Mouse (Mus musculus) CH12.LX (cell line): Measurements from ENCODE around the gene Asphd2. TPM values are rescaled to one million over a fixed set of nuclear protein-coding genes. Genes with fewer than 3 reads are reported as not detected.

Source experiments
- DNase-seq: peaks from one replicate; pipeline ENCODE4 v3.0.0-alpha.2; 2013; ENCODE audit errors: extremely low read depth
- H3K27ac ChIP-seq: 2 replicates; pipeline ENCODE4 v1.5.1; 2012; ENCODE audit warnings: low read depth, mild to moderate bottlenecking, control low read depth, moderate library complexity; ENCODE audit not compliant: insufficient read depth
- H3K27me3 ChIP-seq: replicated peaks from 2 replicates; pipeline ENCODE3; 2012; ENCODE audit warnings: inconsistent platforms
- H3K36me3 ChIP-seq, 2 experiments: replicated peaks in 1 of 2; 2 replicates each; pipeline versions ENCODE3 to v1.6.1; 2012; ENCODE audit warnings: inconsistent platforms in 1 of 2, low read length in 1 of 2, mild to moderate bottlenecking in 1 of 2, mixed read lengths in 1 of 2, moderate library complexity in 1 of 2; ENCODE audit not compliant: control insufficient read depth in 1 of 2, insufficient read depth in 1 of 2
- H3K4me1 ChIP-seq, 2 experiments: 2 replicates each; pipeline ENCODE4 v1.6.1; 2012; ENCODE audit warnings: inconsistent platforms in 1 of 2, moderate library complexity in 1 of 2; ENCODE audit not compliant: insufficient read depth in 2 of 2, control insufficient read depth in 1 of 2
- H3K4me2 ChIP-seq: 2 replicates; pipeline ENCODE4 v1.6.1; 2012; ENCODE audit warnings: low read depth, mild to moderate bottlenecking, control low read depth; ENCODE audit not compliant: poor library complexity, insufficient read depth, severe bottlenecking
- H3K4me3 ChIP-seq, 3 experiments: fragments of 150-350 bp in 1 of 3; sonication (generic) in 1 of 3; replicated peaks in 1 of 3; 2 replicates each; pipeline versions ENCODE3 to v1.5.1; 2011 to 2012; ENCODE audit warnings: low read depth in 2 of 3, low read length in 2 of 3, mild to moderate bottlenecking in 2 of 3, moderate library complexity in 2 of 3, control low read depth in 1 of 3, improper control_type of control experiment in 1 of 3, inconsistent platforms in 1 of 3, mixed read lengths in 1 of 3; ENCODE audit not compliant: poor library complexity in 1 of 3
- H3K79me2 ChIP-seq: replicated peaks from 2 replicates; pipeline ENCODE4 v1.6.1; 2012; ENCODE audit warnings: mild to moderate bottlenecking, moderate library complexity; ENCODE audit not compliant: control insufficient read depth, poor library complexity, insufficient read depth, severe bottlenecking; ENCODE audit errors: extremely low read depth
- H3K9ac ChIP-seq: 2 replicates; pipeline ENCODE4 v1.6.1; 2012; ENCODE audit warnings: low read depth, mild to moderate bottlenecking, control low read depth, moderate library complexity; ENCODE audit not compliant: insufficient read depth
- H3K9me3 ChIP-seq: replicated peaks from 2 replicates; pipeline ENCODE3; 2012; ENCODE audit warnings: low read length, inconsistent platforms, mixed read lengths
- BHLHE40 ChIP-seq: IDR thresholded peaks from 2 replicates; pipeline ENCODE4 v1.6.1; 2011; ENCODE audit warnings: mild to moderate bottlenecking, low read depth, low read length, improper control_type of control experiment
- CHD2 ChIP-seq: IDR thresholded peaks from 2 replicates; pipeline ENCODE4 v1.6.1; 2011; ENCODE audit warnings: low read length, improper control_type of control experiment
- CTCF ChIP-seq, 2 experiments: IDR thresholded peaks in 1 of 2; conservative IDR thresholded peaks in 1 of 2; 2 replicates each; pipeline ENCODE4 v1.5.1; 2011 to 2012; ENCODE audit warnings: low read depth in 2 of 2, low read length in 2 of 2, improper control_type of control experiment in 1 of 2, inconsistent platforms in 1 of 2, mild to moderate bottlenecking in 1 of 2, moderate library complexity in 1 of 2
- ELF1 ChIP-seq: IDR thresholded peaks from 2 replicates; pipeline ENCODE4 v1.6.1; 2014; ENCODE audit warnings: low read depth, mild to moderate bottlenecking, inconsistent platforms, low read length, improper control_type of control experiment
- EP300 ChIP-seq: IDR thresholded peaks from 2 replicates; pipeline ENCODE4 v1.6.1; 2011; ENCODE audit warnings: low read length, improper control_type of control experiment
- GABPA ChIP-seq: IDR thresholded peaks from 2 replicates; pipeline ENCODE4 v1.6.1; 2012; ENCODE audit warnings: low read depth, low read length, improper control_type of control experiment, inconsistent platforms; ENCODE audit not compliant: insufficient replicate concordance
- HCFC1 ChIP-seq: IDR thresholded peaks from 2 replicates; pipeline ENCODE4 v1.6.1; 2012; ENCODE audit warnings: low read depth, mild to moderate bottlenecking, inconsistent platforms, low read length, improper control_type of control experiment
- IRF4 ChIP-seq: IDR thresholded peaks from 2 replicates; pipeline ENCODE4 v1.6.1; 2014; ENCODE audit warnings: low read depth, mild to moderate bottlenecking, inconsistent platforms, low read length, improper control_type of control experiment
- JUN ChIP-seq: IDR thresholded peaks from 2 replicates; pipeline ENCODE4 v1.6.1; 2011; ENCODE audit warnings: low read depth, mild to moderate bottlenecking, low read length, improper control_type of control experiment, moderate library complexity; ENCODE audit not compliant: insufficient read depth
- MAFK ChIP-seq: IDR thresholded peaks from 2 replicates; pipeline ENCODE4 v1.6.1; 2011; ENCODE audit warnings: low read length, improper control_type of control experiment; ENCODE audit not compliant: insufficient replicate concordance
- MAX ChIP-seq: IDR thresholded peaks from 2 replicates; pipeline ENCODE4 v1.6.1; 2011; ENCODE audit warnings: low read length, improper control_type of control experiment
- MAZ ChIP-seq: IDR thresholded peaks from 2 replicates; pipeline ENCODE4 v1.6.1; 2012; ENCODE audit warnings: low read depth, mild to moderate bottlenecking, inconsistent platforms, low read length, improper control_type of control experiment, moderate library complexity
- MYC ChIP-seq: IDR thresholded peaks from 2 replicates; pipeline ENCODE4 v1.6.1; 2011; ENCODE audit warnings: low read depth, mild to moderate bottlenecking, improper control_type of control experiment, low read length
- NELFE ChIP-seq: IDR thresholded peaks from 2 replicates; pipeline ENCODE4 v1.6.1; 2011; ENCODE audit warnings: low read depth, low read length, improper control_type of control experiment
- POLR2AphosphoS2 ChIP-seq: IDR thresholded peaks from 2 replicates; pipeline ENCODE4 v1.6.1; 2011; ENCODE audit warnings: low read depth, low read length, improper control_type of control experiment
- RAD21 ChIP-seq: IDR thresholded peaks from 2 replicates; pipeline ENCODE4 v1.6.1; 2011; ENCODE audit warnings: low read depth, mild to moderate bottlenecking, low read length, improper control_type of control experiment, moderate library complexity
- RCOR1 ChIP-seq: conservative IDR thresholded peaks from 2 replicates; pipeline ENCODE4 v1.6.1; 2012; ENCODE audit warnings: low read depth, mild to moderate bottlenecking, inconsistent platforms, low read length, improper control_type of control experiment
- SIN3A ChIP-seq: IDR thresholded peaks from 2 replicates; pipeline ENCODE4 v1.6.1; 2012; ENCODE audit warnings: low read length, improper control_type of control experiment, inconsistent platforms
- TBP ChIP-seq: conservative IDR thresholded peaks from 2 replicates; pipeline ENCODE4 v1.6.1; 2011; ENCODE audit warnings: low read depth, low read length, improper control_type of control experiment
- TCF12 ChIP-seq: IDR thresholded peaks from 2 replicates; pipeline ENCODE4 v1.6.1; 2014; ENCODE audit warnings: low read depth, mild to moderate bottlenecking, inconsistent platforms, low read length, improper control_type of control experiment
- USF1 ChIP-seq: IDR thresholded peaks from 2 replicates; pipeline ENCODE4 v1.6.1; 2014; ENCODE audit warnings: low read depth, mild to moderate bottlenecking, inconsistent platforms, low read length, improper control_type of control experiment
- USF2 ChIP-seq: conservative IDR thresholded peaks from 2 replicates; pipeline ENCODE4 v1.6.1; 2011; ENCODE audit warnings: low read depth, low read length, improper control_type of control experiment
- ZC3H11A ChIP-seq: IDR thresholded peaks from 2 replicates; pipeline ENCODE4 v1.6.1; 2012; ENCODE audit warnings: low read depth, mild to moderate bottlenecking, inconsistent platforms, low read length, improper control_type of control experiment
- ZKSCAN1 ChIP-seq: IDR thresholded peaks from 2 replicates; pipeline ENCODE4 v1.6.1; 2012; ENCODE audit warnings: low read depth, inconsistent platforms, low read length, improper control_type of control experiment, borderline replicate concordance
- ZMIZ1 ChIP-seq: IDR thresholded peaks from 2 replicates; pipeline ENCODE4 v1.6.1; 2012; ENCODE audit warnings: low read depth, mild to moderate bottlenecking, inconsistent platforms, low read length, improper control_type of control experiment
- ZNF384 ChIP-seq: IDR thresholded peaks from 2 replicates; pipeline ENCODE4 v1.6.1; 2012; ENCODE audit warnings: low read depth, low read length, improper control_type of control experiment, inconsistent platforms
- dilution Hi-C: fragments of 300-500 bp; cut with MboI; formaldehyde crosslinking; loops from 2 replicates; pipeline ENCODE4 v1.14.3; 2020; ENCODE audit warnings: low sequenced_read_pairs; ENCODE audit not compliant: extremely low pct_unique_long_range_greater_than_20kb, extremely low pct_ligation_motif_present
- in situ Hi-C: fragments of 300-500 bp; cut with MboI; formaldehyde crosslinking; loops from 3 replicates; pipeline ENCODE4 v1.14.3; 2019; ENCODE audit warnings: low sequenced_read_pairs, low pct_ligation_motif_present, low pct_unique_long_range_greater_than_20kb, mixed read lengths
- polyA plus RNA-seq: library from polyadenylated mRNA; unstranded; fragments of >175 nt; gene quantifications from 2 replicates; pipeline ENCODE4 v1.2.1, GENCODE M21; 2012; ENCODE audit warnings: low read depth; ENCODE audit not compliant: insufficient read length
- total RNA-seq, 2 experiments: library from RNA; depleted of rRNA; stranded (reverse); fragments of 300-350 nt in 1 of 2; fragments of >200 nt in 1 of 2; gene quantifications; 2 replicates each; pipeline ENCODE4 v1.2.3; 2012 to 2014

The Asphd2 gene
- total and polyA plus RNA-seq, 3 experiments: not detected

DNA sequence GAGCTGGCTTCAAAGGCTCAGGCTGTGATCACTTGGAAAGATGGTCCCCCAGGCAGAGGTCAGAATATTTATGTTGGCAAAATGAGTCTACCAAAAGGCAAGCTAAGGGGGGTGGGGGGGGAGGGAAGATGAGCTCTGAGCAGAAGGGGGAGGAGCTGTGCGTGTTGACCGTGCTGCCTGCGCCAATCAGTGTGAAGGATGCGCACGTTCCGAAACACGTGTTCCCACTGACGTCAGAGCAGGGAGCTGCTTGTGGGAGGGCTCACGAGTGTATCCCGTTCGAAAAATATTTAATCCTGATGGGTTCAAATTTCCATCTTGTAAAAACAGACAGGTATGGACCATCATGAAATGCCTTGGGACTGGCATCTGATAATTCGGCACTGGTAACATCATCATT lies 24.9 kb upstream of the Asphd2 start:
- Histone ChIP-seq H3K4me2 (no peak overlapping the region), H3K9me3 (no peaks in the 10 kb centered on the region), H3K27me3 (peaks cover 41% of the 10 kb centered on the region), H3K4me3 (no peak overlapping the region), H3K9ac (no peak overlapping the region), H3K36me3 (no peaks in the 10 kb centered on the region), H3K4me1 (no peaks in the 10 kb centered on the region), H3K27ac (no peak overlapping the region), H3K79me2 (no peaks in the 10 kb centered on the region)
- in situ Hi-C loops: no loop called here
- TF ChIP-seq ZMIZ1: no peak
- TF ChIP-seq RAD21: no peak
- no peak for TF ChIP-seq MYC
- TF ChIP-seq MAZ: no peak
- TF ChIP-seq RCOR1: no peak
- no peak for TF ChIP-seq ZNF384
- TF ChIP-seq MAFK: no peak
- TF ChIP-seq TBP: no peak
- TF ChIP-seq BHLHE40: no peak
- no peak for TF ChIP-seq ZKSCAN1
- TF ChIP-seq ELF1: no peak
- TF ChIP-seq JUN: no peak
- no peak for TF ChIP-seq POLR2AphosphoS2
- no peak for TF ChIP-seq CHD2
- no peak for TF ChIP-seq USF1
- no peak for TF ChIP-seq USF2
- DNase-seq: no peak
- dilution Hi-C loops: no loop called here

DNA sequence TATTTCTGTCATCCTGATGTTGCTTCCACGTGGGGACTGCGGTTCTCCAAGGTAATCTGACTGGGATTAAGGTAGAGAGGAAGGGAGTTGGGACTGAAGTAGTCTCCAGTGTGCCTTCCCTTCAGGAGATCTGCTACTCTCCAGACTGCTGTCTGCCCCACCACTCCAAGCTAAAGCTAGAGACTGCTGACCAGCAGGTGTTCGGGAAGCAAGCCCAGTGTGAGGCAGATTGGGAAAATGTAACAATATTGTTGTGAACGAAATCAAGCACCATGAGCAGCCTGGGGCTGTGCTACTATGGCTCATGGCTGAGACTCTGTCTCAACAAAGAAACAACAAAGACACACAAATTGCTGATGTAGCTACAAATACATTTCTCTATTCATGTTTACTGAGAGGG lies 23.4 kb upstream of the Asphd2 start:
- dilution Hi-C loops: no loop called here

More for the DNA sequence above, 23.4 kb upstream of the Asphd2 start:
- Histone ChIP-seq H3K4me1 (no peaks in the 10 kb centered on the region), H3K27me3 (peaks cover 31% of the 10 kb centered on the region), H3K79me2 (no peaks in the 10 kb centered on the region), H3K9ac (no peak overlapping the region), H3K9me3 (peaks cover 2% of the 10 kb centered on the region), H3K36me3 (no peaks in the 10 kb centered on the region), H3K4me2 (no peak overlapping the region), H3K4me3 (no peak overlapping the region), H3K27ac (no peak overlapping the region)
- in situ Hi-C loops: no loop called here
- no peak for TF ChIP-seq SIN3A
- TF ChIP-seq NELFE: no peak
- no peak for TF ChIP-seq GABPA
- no peak for TF ChIP-seq MAX
- no peak for TF ChIP-seq EP300
- TF ChIP-seq IRF4: no peak
- no peak for TF ChIP-seq ZC3H11A
- TF ChIP-seq TCF12: no peak
- TF ChIP-seq TBP: no peak
- TF ChIP-seq CTCF (conservative IDR thresholded peaks at IDR 0.05 in 1 of 2, IDR thresholded peaks at IDR 0.05 in 1 of 2; ENCODE audit: low read depth in 2 of 2, low read length in 2 of 2): no peak
- no peak for TF ChIP-seq HCFC1
- DNase-seq: no peak
